Mouse (Mus musculus): ENCODE data around the gene Xrra1.

- peak; percentile 67 for TF ChIP-seq CTCF (IDR thresholded peaks at IDR 0.05; ENCODE audit: insufficient read depth, low read length)
- TF ChIP-seq POLR2A (IDR thresholded peaks at IDR 0.05; ENCODE audit: borderline replicate concordance, extremely low read depth, low read depth, low read length): no peak
These were observed 45.5 kb upstream of the Xrra1 start for GRCm38 (mm10) chr7:99813394-99813793.

Measured in lung, adult 2 months (tissue).